Mouse (Mus musculus): ENCODE results near the gene Sik3. TPM values are rescaled to one million over a fixed set of nuclear protein-coding genes. Genes with fewer than 3 reads are reported as not detected.
"Not testable (repeated sequence)": the region's sequence is repeated elsewhere in the genome, so short reads cannot be mapped to it uniquely, and the experiment has no call there.

Sik3 gene
- polyA plus RNA-seq, 2 experiments from 2014 or later = 12.8 to 16.0 TPM

DNA sequence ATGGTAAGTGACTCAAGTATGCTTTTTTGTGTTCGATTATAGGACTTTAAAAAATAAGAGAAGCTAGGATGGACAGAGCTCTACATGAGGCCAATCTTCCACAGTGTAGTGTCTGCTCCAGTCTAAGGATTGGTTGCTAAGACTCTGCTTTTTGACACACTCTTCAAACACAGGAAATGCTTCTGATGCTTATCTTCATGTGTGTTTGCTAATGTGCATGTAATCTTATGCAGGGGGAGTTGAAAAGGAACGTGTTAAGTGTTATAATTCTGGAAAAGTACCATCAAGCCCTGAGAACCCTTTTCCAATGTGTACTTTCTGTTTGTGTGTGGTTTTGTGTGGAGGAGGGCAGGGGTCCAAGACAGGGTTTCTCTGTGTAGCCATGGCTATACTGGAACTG lies 141.8 kb downstream of the Sik3 start:
- ATAC-seq = peak; percentile 72

DNA sequence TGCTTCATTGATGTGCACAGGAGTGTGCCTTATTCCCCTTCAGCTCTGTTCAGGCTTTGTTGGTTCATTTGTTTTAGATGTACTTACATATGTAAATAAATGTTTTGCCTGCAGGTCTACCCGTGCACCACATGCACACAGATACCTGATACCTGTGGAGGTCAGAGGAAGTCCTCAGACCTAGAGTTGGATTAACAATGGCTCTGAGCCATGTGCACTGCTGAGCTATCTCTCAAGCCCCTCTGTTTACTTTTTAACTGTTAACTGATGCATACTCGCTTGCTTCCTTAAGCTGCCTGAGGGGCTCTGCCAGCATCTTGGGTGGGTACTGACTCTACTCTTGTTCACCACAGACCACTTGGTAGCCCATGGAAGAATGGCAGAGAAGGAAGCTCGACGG lies 142.4 kb downstream of the Sik3 start:
- no peak for ATAC-seq

GRCm38 (mm10) chr9:46155818-46156217 lies 143.2 kb downstream of the Sik3 start:
- ATAC-seq = not testable (repeated sequence)

DNA sequence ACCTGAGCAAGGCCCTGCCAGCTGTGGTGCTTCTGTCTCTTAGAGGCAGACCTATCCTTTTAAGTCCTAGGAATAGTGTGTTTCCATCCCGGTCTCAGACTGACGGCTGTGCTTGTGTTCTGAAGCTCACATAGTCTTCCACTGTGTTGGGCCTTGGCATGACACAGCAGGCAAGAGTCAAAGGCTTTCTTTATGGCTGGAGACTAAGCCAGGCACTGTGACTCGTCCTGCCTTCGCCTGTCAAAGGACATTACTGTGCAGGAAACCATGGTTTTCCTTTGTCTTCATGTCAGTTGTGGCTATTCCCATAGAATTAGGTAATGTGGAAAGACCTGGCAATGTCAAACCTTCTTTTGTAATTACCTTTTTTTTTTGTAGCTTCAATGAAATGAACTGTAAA lies 144.1 kb downstream of the Sik3 start:
- ATAC-seq = no peak

DNA sequence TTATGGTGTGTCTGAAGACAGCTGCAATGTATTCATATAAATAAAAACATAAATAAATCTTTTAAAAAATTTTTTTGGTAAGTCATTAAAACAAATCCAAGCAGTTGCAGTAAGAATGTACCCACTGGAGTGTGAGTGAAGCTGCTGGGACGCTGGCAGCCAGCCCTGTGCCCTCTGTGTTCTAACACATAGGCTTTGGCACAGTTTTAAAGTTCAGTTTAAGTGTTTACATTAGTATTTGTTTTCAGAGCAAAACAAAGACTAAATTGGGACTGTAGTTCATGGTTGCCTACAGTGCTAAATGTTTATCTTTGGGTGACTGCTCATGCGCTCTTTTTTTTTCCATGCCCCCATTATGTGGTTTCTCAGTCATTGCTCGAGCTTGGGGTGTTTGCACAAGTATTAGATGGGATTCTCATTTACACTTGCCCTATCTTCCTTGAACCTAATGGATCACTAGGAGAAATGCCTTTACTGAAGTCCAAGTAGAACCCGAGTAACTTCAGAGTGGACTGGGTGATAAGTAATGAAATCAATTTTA lies 145.7 kb downstream of the Sik3 start:
- no peak for ATAC-seq

DNA sequence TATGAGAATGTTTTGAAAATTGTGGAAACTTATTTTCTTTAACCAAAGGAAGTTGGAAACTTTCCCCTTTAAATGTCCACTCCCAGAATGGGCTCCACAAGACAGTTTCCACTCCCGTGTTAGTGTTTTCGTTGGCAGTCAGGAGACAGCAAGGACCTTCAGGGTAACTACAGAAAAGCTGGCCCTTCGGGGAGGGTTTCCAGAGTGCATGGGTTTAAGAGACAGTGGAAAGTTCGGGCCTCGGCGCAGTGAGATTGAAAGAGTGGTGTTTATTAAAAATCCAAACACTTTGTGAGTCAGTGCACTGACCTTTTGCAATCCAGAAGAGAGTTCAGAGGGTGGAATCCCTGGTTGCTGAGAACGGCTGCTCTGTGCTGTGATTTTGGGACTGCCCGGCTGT lies 150.8 kb downstream of the Sik3 start:
- no peak for ATAC-seq

GRCm38 (mm10) chr9:46168802-46169201 lies 156.2 kb downstream of the Sik3 start:
- ATAC-seq = peak; percentile 72

DNA sequence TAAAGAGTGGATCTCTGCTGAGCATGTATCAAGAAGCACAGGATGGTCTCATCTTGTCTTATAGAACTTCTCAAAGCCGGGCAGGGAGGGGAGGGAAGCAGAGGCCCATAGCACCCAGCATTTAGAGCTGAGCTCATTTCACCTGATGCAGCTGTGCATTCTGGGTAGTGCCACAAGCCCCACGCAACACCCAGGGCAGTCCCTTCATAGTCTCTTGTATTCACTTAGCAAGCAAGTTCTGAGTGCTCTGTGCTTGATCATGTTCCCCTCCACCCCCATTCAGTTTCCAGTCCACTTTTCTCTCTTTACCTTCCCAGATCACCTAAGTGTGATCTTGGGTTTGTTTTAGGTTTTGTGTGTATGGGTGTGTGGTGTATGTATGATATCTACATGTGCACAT lies 159.6 kb downstream of the Sik3 start:
- no peak for ATAC-seq

GRCm38 (mm10) chr9:46172953-46173352 lies 160.3 kb downstream of the Sik3 start:
- ATAC-seq = peak; percentile 7

DNA sequence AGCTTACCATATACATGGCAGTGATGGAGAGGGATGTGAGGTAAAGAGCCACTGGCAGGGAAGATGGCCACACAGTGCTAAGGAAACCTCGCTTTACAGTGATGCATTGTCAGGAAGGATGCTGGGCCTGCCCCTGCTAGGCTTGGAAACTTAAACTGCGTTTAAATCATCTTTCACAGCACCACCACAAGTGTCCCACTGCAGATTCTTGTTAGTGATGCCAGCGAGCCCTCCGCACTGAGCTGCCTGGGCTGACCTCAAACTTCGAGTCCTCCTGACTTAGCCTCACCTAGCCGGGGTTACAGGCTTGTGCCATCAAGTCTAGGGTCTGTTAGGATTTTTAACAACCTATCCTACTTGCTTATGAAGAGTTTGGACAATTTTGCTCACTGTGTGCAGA lies 161.3 kb downstream of the Sik3 start:
- no peak for ATAC-seq

DNA sequence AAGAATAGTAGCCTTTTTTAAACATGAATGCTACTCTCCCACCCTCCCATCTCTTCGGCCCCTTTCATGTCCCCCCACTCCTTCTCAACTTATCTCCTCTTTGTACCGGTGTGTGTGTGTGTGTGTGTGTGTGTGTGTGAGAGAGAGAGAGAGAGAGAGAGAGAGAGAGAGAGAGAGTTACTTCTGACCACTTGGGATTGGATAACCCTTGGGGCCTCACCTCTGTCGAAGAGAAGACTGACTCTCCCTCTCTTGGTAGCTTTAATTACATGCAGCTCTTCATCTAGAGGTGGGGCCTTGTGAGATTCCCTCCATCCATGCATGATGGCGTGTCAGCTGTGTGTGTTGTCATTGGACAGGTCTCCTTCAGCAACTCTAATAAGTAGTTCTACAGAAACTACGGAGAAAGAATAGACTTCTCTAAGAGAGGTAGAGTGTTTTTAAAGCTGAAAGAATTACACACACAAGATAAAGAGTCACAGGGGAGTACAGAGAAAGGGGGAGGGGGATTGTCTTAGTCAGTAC lies 162.2 kb downstream of the Sik3 start:
- ATAC-seq = no peak

GRCm38 (mm10) chr9:46175300-46175699 lies 162.7 kb downstream of the Sik3 start:
- peak; percentile 78 for ATAC-seq

GRCm38 (mm10) chr9:46175938-46176375 lies 163.3 kb downstream of the Sik3 start:
- peak; percentile 75 for ATAC-seq

DNA sequence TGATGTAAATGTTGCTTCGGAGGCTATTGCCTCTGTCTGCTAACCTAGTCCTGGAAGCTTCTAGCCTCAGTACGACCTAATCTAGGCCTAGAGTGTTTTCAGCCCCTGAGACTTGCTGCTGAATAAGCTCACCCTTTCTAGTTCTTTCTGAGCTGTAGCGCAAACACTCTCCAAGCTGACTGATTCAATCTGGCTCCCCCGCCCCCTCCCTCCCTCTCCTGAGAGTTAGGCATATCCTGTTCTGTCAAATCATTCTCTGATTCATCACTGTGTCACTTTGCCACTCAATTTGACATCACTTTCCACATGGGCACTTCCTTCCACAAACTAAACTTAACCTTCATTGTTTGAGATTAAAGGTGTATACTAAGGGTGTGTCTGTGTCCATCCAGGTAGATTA lies 164.0 kb downstream of the Sik3 start:
- peak; percentile 10 for ATAC-seq

- no peak for ATAC-seq
Observed at GRCm38 (mm10) chr9:46178595-46178994, 166.0 kb downstream of the Sik3 start.

- ATAC-seq = no peak
Observed at GRCm38 (mm10) chr9:46181297-46181696, 168.7 kb downstream of the Sik3 start.

GRCm38 (mm10) chr9:46184542-46184941 lies 171.9 kb downstream of the Sik3 start:
- no peak for ATAC-seq

DNA sequence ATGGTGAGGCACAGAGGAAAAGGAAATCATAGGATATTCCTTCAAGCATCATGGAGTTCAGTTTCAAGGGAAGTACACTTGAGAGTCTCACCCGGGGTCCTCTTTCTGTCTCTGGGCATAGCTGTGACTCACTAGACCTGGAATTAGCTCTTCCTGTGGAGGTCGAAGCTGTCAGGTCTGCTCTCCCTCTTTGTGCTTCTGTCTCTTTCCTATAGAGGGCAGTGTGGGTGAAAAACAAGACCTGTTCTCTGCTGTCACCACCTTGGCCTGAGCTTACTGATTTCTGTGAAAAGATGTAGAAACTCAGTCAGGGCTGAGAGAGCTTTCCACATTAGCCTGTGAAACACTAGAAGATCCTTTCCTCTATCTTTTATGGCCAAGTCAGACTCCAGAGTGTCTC lies 172.6 kb downstream of the Sik3 start:
- ATAC-seq = peak; percentile 90

- no peak for ATAC-seq
Observed at GRCm38 (mm10) chr9:46186387-46186786, 173.8 kb downstream of the Sik3 start.

- no peak for ATAC-seq
Observed at GRCm38 (mm10) chr9:46188370-46188769, 175.8 kb downstream of the Sik3 start.

GRCm38 (mm10) chr9:46188956-46189355 lies 176.3 kb downstream of the Sik3 start:
- ATAC-seq = no peak

GRCm38 (mm10) chr9:46189381-46189780 lies 176.8 kb downstream of the Sik3 start:
- no peak for ATAC-seq

DNA sequence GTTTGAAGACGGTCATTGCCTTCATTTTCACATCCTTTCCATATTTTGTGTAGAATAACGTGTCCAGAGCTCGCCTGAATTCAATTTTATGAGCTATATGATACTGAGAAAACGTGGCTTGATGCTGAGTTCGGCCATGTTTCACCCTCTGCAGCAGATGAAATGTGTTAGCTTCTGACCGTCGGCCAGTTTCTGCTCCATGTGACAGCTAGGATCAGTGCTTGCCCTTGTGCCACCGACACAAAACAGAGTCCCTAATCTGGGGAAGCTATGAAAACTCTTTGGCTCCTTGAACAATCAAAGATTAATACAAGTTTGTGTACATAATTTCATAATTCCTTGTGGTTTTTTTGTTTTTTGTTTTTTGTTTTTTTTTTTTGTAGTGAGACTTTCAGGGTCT lies 178.6 kb downstream of the Sik3 start:
- ATAC-seq = no peak

DNA sequence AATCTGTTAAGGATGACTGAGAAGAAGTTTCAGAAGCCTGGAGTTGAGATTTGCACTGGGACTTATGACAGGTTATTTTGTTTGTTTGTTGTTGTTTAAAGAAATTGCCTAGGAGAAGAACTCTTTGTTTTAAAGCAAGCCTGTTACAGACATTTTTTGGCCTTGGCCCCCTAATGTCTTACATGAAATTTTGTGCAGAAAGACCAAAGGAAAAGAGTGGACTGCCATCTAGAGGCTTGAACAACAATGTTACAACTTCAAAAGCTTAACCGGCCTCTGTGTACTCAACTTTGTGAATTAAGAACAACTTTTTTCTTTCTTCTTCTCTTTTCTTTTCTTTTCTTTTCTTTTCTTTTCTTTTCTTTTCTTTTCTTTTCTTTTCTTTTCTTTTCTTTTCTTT lies 179.0 kb downstream of the Sik3 start:
- ATAC-seq = peak; percentile 77

- no peak for ATAC-seq
Observed at GRCm38 (mm10) chr9:46192642-46193041, 180.0 kb downstream of the Sik3 start.

All from CD4-positive, CD25-positive, alpha-beta regulatory T cell, adult 4 months (primary cell).